Mouse (Mus musculus) cerebellum, adult 2 months (tissue): ENCODE measurements around the gene Cdk16. TPM values are rescaled to one million over a fixed set of nuclear protein-coding genes. Genes with fewer than 3 reads are reported as not detected.

Source experiments
- DNase-seq, 2 experiments: peaks; one replicate each; pipeline ENCODE4 v3.0.0; 2021
- H3K27ac ChIP-seq: fragments of 200-500 bp; 2 replicates; pipeline ENCODE4 v1.5.1; 2012; ENCODE audit warnings: low read length, control low read depth, inconsistent platforms; ENCODE audit not compliant: insufficient read depth
- H3K27me3 ChIP-seq: fragments of 200-500 bp; 2 replicates; pipeline ENCODE4 v1.6.1; 2012; ENCODE audit warnings: inconsistent platforms, mild to moderate bottlenecking, low read length, moderate library complexity; ENCODE audit not compliant: control insufficient read depth, insufficient read depth
- H3K4me1 ChIP-seq: fragments of 200-500 bp; 2 replicates; pipeline ENCODE4 v1.6.1; 2011; ENCODE audit warnings: low read length; ENCODE audit not compliant: control insufficient read depth, insufficient read depth
- H3K4me3 ChIP-seq: fragments of 200-500 bp; replicated peaks from 2 replicates; pipeline ENCODE3; 2011; ENCODE audit warnings: mild to moderate bottlenecking, low read depth, low read length, control low read depth; ENCODE audit not compliant: insufficient read depth
- CTCF ChIP-seq: fragments of 200-500 bp; IDR thresholded peaks from 2 replicates; pipeline ENCODE4 v1.5.1; 2011; ENCODE audit warnings: low read depth, mild to moderate bottlenecking, control low read depth, low read length, moderate library complexity, borderline replicate concordance; ENCODE audit not compliant: insufficient read depth
- POLR2A ChIP-seq: fragments of 200-500 bp; IDR thresholded peaks from 2 replicates; pipeline ENCODE4 v1.6.1; 2011; ENCODE audit warnings: low read length, control low read depth, borderline replicate concordance; ENCODE audit not compliant: insufficient read depth
- WGBS: fragments of 180-500 bp; shearing (Covaris S2); methylation state at CpG from one replicate; pipeline ENCODE4 v1.1.7; 2018; 5-methylcytosine and 5-hydroxymethylcytosine counted together
- polyA plus RNA-seq: library from polyadenylated mRNA; depleted of rRNA; stranded (reverse); fragments of >200 nt; gene quantifications from 2 replicates; pipeline ENCODE4 v1.2.3, GENCODE M21; 2012; rRNA removed

The Cdk16 gene
- 579 and 612 TPM in 2 replicates for polyA plus RNA-seq

DNA sequence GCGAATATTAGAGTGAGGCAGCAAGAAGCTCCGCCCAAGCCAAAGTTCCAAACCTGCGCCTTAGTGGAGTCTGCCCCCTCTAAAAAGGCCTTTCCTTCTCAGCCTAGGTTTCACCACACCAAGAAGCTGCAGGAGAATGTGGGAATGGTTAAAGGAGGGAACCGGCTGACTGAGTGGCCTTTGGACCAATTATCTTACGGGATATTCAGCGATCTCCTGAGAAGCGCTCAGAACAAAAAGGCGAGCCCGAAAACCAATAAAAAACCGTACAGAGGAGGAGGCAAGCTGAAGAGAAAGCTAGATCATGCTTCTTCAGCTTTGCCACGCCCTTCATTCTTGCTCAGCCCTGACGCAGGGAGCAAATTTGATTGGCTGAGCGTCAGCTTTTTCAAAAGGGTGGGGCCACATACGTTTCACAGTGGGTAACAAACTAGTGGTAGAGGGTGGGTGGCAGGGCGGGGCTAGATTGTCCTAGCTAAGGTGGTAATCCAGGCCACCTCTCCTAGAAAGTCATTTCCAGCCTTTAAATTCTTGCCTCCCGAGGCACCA, at the start of gene Cdk16:
TSS of gene Cdk16 (plus strand) at position 436 of the 549 bp plus-strand sequence.
- Histone ChIP-seq H3K4me1 (no peaks in the 10 kb centered on the region; the same call in 1 of the 2 replicates), H3K27me3 (no peaks in the 10 kb centered on the region), H3K27ac (peak within 1 kb of the TSS; percentile 90), H3K4me3 (peak within 1 kb of the TSS; percentile 83)
- peak; percentile 85 to 94 for DNase-seq
- WGBS: 5% methylated on average over 16 of the region's 16 CpGs
- no peak for TF ChIP-seq POLR2A
- TF ChIP-seq CTCF: no peak

DNA sequence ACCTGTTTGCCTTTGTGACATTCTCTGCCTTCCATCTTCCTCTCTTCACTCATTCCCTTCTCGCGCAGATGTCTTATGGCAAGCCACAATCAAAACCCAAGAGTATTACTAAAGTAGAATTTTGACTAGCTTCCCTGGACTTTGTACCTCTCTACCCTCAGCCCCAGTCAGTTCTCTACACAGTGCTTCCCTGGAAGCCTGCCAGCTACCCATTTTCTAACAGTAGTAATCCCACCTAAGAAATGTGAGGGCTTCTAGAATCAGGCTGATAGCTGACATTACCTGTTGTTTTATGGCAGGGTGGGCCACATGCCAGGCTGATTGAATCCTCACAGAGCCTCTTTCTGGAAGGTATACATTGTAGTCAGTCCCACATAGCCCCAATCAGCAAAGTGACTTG, 49.6 kb upstream of the Cdk16 start:
- no peaks in the 10 kb centered on the region; the same call in 1 of the 2 replicates for H3K4me1 ChIP-seq
- no peaks in the 10 kb centered on the region for H3K27me3 ChIP-seq
- H3K27ac ChIP-seq: no peak overlapping the region
- no peak overlapping the region for H3K4me3 ChIP-seq
- TF ChIP-seq POLR2A: no peak
- no peak for TF ChIP-seq CTCF
- no peak for DNase-seq
- 94% methylated on average over 2 of the region's 2 CpGs for WGBS

DNA sequence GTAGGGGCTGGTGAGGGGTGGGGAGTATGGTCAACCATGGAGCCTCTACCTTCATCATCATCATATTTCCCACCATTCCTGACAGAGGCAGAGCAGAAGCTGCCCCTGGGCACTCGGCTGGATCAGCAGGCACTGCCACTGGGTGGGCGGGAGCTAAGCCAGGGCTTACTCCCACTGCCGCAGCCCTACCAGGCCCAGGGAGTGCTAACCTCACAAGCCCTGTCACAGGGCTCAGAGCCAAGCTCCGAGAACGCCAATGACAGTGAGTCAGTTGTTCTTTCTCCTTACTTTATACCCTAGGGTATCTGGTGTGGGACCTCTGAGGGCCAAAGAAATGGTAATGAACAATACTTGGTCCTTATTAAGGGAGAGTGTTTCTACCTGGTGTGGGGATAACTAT, 43.0 kb upstream of the Cdk16 start:
- H3K27me3 ChIP-seq: no peaks in the 10 kb centered on the region
- no peak overlapping the region for H3K4me3 ChIP-seq
- TF ChIP-seq CTCF: no peak
- TF ChIP-seq POLR2A: no peak
- no peaks in the 10 kb centered on the region for H3K4me1 ChIP-seq
- WGBS: 48% methylated on average over 5 of the region's 5 CpGs
- DNase-seq: no peak
- no peak overlapping the region for H3K27ac ChIP-seq

DNA sequence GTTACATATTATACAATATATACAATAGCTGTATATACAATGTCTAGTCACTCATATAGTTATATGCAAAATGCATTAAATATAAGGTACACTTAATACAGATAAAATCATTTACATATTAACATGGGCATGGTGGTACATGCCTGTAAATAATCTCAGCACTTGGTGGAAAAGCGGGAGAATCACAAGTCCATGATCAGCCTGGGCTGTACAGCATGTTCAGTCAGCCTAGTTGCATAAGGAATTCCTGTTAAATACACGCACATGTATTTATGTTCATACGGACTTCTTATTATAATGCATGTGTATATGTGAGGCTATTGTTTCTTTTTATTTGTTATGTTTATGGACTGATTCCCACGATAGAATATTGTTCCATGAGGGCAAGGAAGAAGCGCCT, 30.2 kb upstream of the Cdk16 start:
- Histone ChIP-seq H3K4me1 (no peaks in the 10 kb centered on the region), H3K27ac (no peak overlapping the region), H3K4me3 (no peak overlapping the region), H3K27me3 (no peaks in the 10 kb centered on the region)
- no peak for TF ChIP-seq POLR2A
- TF ChIP-seq CTCF: no peak
- no peak for DNase-seq
- WGBS: 13% methylated on average over 5 of the region's 5 CpGs

DNA sequence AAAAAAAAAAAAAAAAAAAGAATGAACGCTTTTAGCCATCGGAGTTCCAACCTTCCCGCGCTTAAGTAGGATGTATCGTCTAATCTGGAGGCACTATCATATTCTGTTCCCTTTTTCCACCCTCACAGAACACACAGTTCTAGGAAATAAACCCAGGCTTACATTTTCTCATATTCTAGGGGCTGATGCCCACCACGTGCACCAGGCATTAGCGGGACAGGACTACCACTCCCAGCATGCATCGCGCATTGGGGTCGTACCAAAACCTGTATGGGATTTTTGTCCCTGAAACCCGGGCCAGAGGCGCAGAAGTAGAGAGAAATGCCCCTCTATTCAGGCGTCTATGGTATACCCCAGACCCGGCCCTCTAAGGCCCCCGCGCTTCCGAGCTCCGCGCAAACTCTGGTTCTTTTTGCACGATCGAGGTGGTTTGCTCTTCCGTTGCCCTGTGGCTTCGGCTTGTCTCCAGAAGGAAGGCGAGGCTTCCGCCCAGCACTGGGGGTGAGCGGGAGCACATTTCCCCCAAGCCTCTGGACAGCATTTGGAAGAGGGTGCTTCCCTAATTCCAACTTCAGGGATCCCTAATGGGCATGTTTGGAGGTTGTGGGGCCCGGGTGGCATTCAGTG, 29.6 kb upstream of the Cdk16 start, which contains the start of gene Uba1:
TSS of gene Uba1 (plus strand) at position 301 of the 627 bp plus-strand sequence.
- peak within 1 kb of the TSS; percentile 93 for H3K4me3 ChIP-seq
- TF ChIP-seq CTCF: no peak
- 0 out of 2 replicates have a peak, but pooled peaks have one; percentile 15 for TF ChIP-seq POLR2A
- H3K4me1 ChIP-seq: no peaks in the 10 kb centered on the region
- no peak within 1 kb of the TSS for H3K27ac ChIP-seq
- DNase-seq: peak; percentile 79 to 86
- no peaks in the 10 kb centered on the region for H3K27me3 ChIP-seq
- WGBS: 9% methylated on average over 27 of the region's 27 CpGs

DNA sequence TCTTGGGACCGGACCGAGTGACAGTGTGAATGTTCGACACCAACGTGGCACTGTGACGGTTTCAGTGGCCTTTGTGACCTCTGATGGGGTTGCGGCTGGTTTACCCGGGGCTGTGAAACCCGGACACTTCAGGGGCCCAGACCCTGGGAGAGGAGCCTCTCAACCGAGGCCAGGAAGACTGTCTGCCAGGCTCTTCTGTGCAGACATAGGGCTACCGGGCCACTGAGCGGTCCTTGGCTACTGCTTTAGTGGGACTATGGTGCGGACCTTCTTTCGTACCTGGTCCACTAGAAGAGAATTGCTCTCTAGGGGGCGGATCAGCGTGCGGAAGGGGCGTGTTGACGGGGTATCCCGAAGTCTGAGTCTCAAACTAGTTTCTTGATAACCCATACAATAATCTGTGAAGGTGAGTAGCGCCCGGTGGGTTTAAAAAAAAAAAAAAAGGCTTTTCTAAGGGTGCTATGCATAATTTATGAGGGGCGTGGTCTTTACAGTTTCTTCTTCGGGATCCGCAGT, 28.8 kb upstream of the Cdk16 start:
- H3K4me3 ChIP-seq: peak overlapping the region; percentile 93
- 5% methylated on average over 24 of the region's 24 CpGs for WGBS
- TF ChIP-seq POLR2A: no peak
- no peak for DNase-seq
- no peak overlapping the region for H3K27ac ChIP-seq
- H3K27me3 ChIP-seq: no peaks in the 10 kb centered on the region
- no peaks in the 10 kb centered on the region for H3K4me1 ChIP-seq

DNA sequence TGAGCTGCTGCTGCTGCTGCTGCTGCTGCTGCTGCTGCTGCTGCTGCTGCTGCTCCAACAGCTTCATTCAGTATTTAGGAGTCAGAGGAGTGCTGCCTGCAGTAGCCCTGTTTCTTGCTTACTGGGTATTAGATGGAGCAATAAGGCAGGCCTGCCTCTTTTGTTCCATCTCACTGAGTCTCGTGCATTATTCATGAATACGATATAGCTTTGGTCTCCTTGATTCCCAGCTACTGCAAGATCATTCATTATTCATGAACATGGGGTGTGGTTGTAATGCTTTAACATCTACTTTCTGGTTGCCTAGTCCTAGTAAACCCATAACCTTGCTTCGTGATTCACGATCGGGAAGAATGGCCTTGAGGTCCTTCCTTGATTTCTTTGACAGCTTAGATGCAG, 25.4 kb upstream of the Cdk16 start:
- no peak for DNase-seq
- no peaks in the 10 kb centered on the region for H3K4me1 ChIP-seq
- 17% methylated on average over 5 of the region's 5 CpGs for WGBS
- H3K27ac ChIP-seq: no peak overlapping the region
- H3K27me3 ChIP-seq: no peaks in the 10 kb centered on the region
- no peak overlapping the region for H3K4me3 ChIP-seq
- TF ChIP-seq CTCF (no peak), POLR2A (no peak)

DNA sequence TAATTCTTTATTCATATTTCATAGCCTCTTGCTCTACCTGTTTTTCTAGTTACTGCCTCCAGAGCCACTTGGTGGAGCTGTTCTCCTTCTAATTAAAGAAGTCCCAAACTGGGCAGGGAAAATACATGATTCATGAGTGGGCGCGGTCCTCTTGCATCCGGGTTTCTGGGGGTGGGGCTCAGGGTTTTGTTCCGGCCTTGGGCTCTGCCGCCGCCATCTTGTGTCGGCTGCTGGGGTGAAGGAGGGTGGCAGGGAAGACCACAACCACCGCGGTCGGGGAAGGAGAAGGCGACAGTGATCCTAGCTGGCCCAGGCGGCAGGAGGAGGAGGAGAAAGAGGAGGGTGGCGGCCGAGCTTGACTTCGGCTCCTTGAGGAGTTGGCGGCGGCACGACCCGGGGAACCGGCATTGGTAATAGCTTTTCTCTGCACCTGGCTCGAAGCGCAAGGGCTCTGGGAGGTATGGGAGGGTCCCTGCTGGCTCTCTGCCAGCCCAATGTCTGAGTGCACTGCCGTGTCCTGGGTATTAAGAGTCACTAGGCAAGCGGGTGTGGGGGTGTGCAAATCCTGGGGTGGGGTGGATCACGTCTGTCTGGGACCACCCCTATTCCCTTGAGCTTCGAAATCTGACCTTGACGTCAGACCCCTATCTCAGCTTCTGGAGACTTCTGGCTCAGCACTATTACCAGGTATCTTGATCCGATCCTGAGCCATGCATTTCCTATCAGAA, 24.9 kb upstream of the Cdk16 start:
- Histone ChIP-seq H3K27me3 (no peaks in the 10 kb centered on the region), H3K4me3 (peak overlapping the region; percentile 87), H3K27ac (peak overlapping the region; percentile 81), H3K4me1 (no peaks in the 10 kb centered on the region)
- WGBS: 9% methylated on average over 28 of the region's 28 CpGs
- peak; percentile 83 to 89 for DNase-seq
- peak; percentile 44; the same call in 1 of the 2 replicates for TF ChIP-seq CTCF
- TF ChIP-seq POLR2A: peak; percentile 68
